Mouse (Mus musculus) heart, embryonic 16.5 days (tissue): Measurements from ENCODE around the gene Rnf207. TPM values are rescaled to one million over a fixed set of nuclear protein-coding genes. Genes with fewer than 3 reads are reported as not detected.

Experiments used
- ATAC-seq: fragments of 200-750 bp; cut with Nextera tagmentation; replicated peaks from 2 replicates; pipeline ENCODE4 v1.8.0; 2017; ENCODE audit warnings: moderate number of reproducible peaks; ENCODE audit not compliant: insufficient read depth, low FRiP score; ENCODE audit errors: extremely low read depth
- H3K27ac ChIP-seq: fragments of 300-500 bp; sonication (generic); 2 replicates; pipeline ENCODE4 v1.5.1; 2014; ENCODE audit warnings: mild to moderate bottlenecking, low read length, control low read depth, moderate library complexity
- H3K27me3 ChIP-seq: fragments of 300-500 bp; sonication (generic); 2 replicates; pipeline ENCODE4 v1.6.1; 2014; ENCODE audit warnings: low read length, mixed read lengths; ENCODE audit not compliant: control insufficient read depth, insufficient read depth
- H3K36me3 ChIP-seq: fragments of 300-500 bp; sonication (generic); 2 replicates; pipeline ENCODE4 v1.6.1; 2014; ENCODE audit not compliant: control insufficient read depth, insufficient read depth
- H3K4me1 ChIP-seq: fragments of 300-500 bp; sonication (generic); 2 replicates; pipeline ENCODE4 v1.6.1; 2014; ENCODE audit warnings: low read length, mixed read lengths; ENCODE audit not compliant: control insufficient read depth, insufficient read depth
- H3K4me2 ChIP-seq: fragments of 300-500 bp; sonication (generic); 2 replicates; pipeline ENCODE4 v1.6.1; 2014; ENCODE audit warnings: low read depth, mild to moderate bottlenecking, control low read depth, low read length
- H3K4me3 ChIP-seq: fragments of 300-500 bp; sonication (generic); 2 replicates; pipeline ENCODE4 v1.5.1; 2014; ENCODE audit warnings: mild to moderate bottlenecking, control low read depth, low read length
- H3K9ac ChIP-seq: fragments of 300-500 bp; sonication (generic); 2 replicates; pipeline ENCODE4 v1.6.1; 2014; ENCODE audit warnings: low read length, control low read depth
- H3K9me3 ChIP-seq: fragments of 300-500 bp; sonication (generic); replicated peaks from 2 replicates; pipeline ENCODE4 v1.6.1; 2016; ENCODE audit warnings: low read length; ENCODE audit not compliant: control insufficient read depth
- WGBS: fragments of 180-500 bp; shearing (Covaris S2); extraction: QIAGEN DNeasy Blood & Tissue Kit; methylation state at CpG from one replicate; pipeline ENCODE4 v1.1.7; 2014; 5-methylcytosine and 5-hydroxymethylcytosine counted together
- polyA plus RNA-seq: library from polyadenylated mRNA; unstranded; fragments of >200 nt; fragmentation: Nextera tagmentation; extraction: Ambion mirVana; gene quantifications from 2 replicates; pipeline ENCODE4 v1.2.1, GENCODE M21; 2015

The Rnf207 gene
- polyA plus RNA-seq, 1 experiment from 2014 or later: 122 TPM

GRCm38 (mm10) chr4:152302012-152302411, 16.8 kb downstream of the Rnf207 start:
- Histone ChIP-seq H3K27me3 (no peaks in the 10 kb centered on the region), H3K4me1 (peaks cover 10% of the 10 kb centered on the region), H3K27ac (no peak overlapping the region), H3K9me3 (no peaks in the 10 kb centered on the region), H3K4me3 (no peak overlapping the region), H3K9ac (no peak overlapping the region), H3K4me2 (no peak overlapping the region), H3K36me3 (peaks cover 14% of the 10 kb centered on the region)
- 69% methylated on average over 11 of the region's 11 CpGs for WGBS
- no peak for ATAC-seq

DNA sequence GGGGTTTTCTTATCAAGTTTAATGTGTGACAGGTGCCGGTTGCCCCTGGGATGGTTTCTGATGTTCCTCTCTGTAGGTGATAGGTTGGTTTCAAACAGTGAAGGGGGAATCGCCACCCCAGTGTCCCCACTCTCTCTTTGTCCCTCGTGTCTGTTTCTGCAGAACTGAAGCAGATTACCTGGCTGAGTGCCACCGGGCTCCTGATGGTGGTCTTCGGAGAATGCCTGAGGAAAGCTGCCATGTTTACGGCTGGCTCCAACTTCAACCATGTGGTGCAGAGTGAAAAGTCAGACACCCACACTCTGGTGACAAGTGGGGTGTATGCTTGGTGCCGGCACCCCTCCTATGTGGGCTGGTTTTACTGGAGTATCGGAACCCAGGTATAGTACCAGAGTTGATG, 18.4 kb downstream of the Rnf207 start:
- ATAC-seq: no peak
- Histone ChIP-seq H3K27ac (no peak overlapping the region), H3K4me1 (peaks cover 16% of the 10 kb centered on the region), H3K4me2 (no peak overlapping the region), H3K9me3 (no peaks in the 10 kb centered on the region), H3K4me3 (no peak overlapping the region), H3K27me3 (no peaks in the 10 kb centered on the region), H3K9ac (no peak overlapping the region), H3K36me3 (peaks cover 14% of the 10 kb centered on the region)
- 90% methylated on average over 8 of the region's 8 CpGs for WGBS

- H3K4me1 ChIP-seq: peaks cover 20% of the 10 kb centered on the region
- peaks cover 14% of the 10 kb centered on the region for H3K36me3 ChIP-seq
- no peak overlapping the region for H3K27ac ChIP-seq
- no peaks in the 10 kb centered on the region; the same call in 1 of the 2 replicates for H3K27me3 ChIP-seq
- WGBS: 80% methylated on average over 14 of the region's 14 CpGs
- H3K9me3 ChIP-seq: no peaks in the 10 kb centered on the region
- no peak overlapping the region for H3K4me3 ChIP-seq
- H3K4me2 ChIP-seq: no peak overlapping the region; the same call in 1 of the 2 replicates
- no peak for ATAC-seq
- peak overlapping the region; percentile 87 for H3K9ac ChIP-seq
Observed at GRCm38 (mm10) chr4:152298836-152299235, 20.0 kb downstream of the Rnf207 start.

DNA sequence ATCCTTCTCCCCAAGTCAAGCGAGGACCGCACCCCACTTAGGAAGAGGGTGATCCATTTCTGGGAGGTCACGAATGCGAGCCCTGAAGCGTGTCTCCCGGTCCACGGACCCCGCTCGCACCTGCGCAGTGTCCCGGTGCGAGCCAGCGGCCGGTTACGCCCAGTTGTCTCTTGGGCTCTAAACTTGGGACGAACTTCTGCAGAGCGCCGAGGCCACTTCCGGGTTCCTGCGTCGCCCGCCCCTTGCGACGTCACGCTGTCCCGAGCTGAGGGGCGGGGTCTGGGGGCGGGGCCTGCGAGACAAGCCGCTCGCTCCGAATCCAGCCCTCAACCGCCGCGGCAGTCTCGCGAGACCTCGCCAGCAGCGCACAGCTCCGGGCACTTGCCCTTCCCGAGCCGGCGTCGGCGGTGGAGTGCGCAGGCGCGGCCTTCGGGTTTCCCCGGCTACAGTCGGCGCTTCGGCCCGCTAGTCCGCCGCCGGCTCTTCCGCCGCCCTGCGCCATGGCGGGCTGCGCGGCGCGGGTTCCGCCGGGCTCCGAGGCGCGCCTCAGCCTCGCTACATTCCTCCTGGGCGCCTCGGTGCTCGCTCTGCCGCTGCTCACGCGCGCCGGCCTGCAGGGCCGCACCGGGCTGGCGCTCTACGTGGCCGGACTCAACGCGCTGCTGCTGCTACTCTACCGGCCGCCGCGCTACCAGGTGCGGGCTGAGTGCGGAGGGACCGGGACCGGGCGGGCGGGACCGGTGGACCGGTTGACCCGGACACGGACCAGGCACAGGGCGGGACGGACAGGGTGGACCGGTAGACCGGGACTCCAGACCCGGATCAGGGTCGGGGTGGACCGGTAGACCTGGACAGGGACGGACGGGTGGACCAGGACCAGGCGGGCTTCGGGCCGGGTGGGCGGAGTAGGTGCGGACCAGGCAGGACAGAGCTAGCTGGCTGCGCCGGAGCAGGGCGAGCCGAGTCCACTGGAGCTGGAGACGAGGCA, 21.6 kb downstream of the Rnf207 start, which contains the start of gene Icmt:
Icmt (plus strand) TSS at position 354 of the 988 bp plus-strand sequence.
- Histone ChIP-seq H3K9ac (peak within 1 kb of the TSS; percentile 87), H3K4me1 (peaks cover 20% of the 10 kb centered on the region), H3K9me3 (no peaks in the 10 kb centered on the region), H3K36me3 (0 out of 2 replicates have a peak, but pooled peaks cover 3% of the 10 kb centered on the region), H3K4me2 (peak within 1 kb of the TSS; percentile 96), H3K27me3 (peaks cover 10% of the 10 kb centered on the region), H3K4me3 (peak within 1 kb of the TSS; percentile 76), H3K27ac (peak within 1 kb of the TSS; percentile 81)
- ATAC-seq: peak; percentile 95
- WGBS: under 1% methylated on average over 116 of the region's 119 CpGs

GRCm38 (mm10) chr4:152296371-152296770, 22.4 kb downstream of the Rnf207 start:
- Histone ChIP-seq H3K9me3 (no peaks in the 10 kb centered on the region), H3K27ac (peak overlapping the region; percentile 81), H3K27me3 (peaks cover 18% of the 10 kb centered on the region), H3K4me1 (peaks cover 20% of the 10 kb centered on the region), H3K4me3 (peak overlapping the region; percentile 76), H3K36me3 (0 out of 2 replicates have a peak, but pooled peaks cover 3% of the 10 kb centered on the region), H3K4me2 (peak overlapping the region; percentile 83), H3K9ac (peak overlapping the region; percentile 76)
- no peak for ATAC-seq
- WGBS: 9% methylated on average over 8 of the region's 8 CpGs

- no peak overlapping the region for H3K9ac ChIP-seq
- 31% methylated on average over 4 of the region's 4 CpGs for WGBS
- no peak for ATAC-seq
Observed at GRCm38 (mm10) chr4:152295916-152296315, 22.9 kb downstream of the Rnf207 start.

DNA sequence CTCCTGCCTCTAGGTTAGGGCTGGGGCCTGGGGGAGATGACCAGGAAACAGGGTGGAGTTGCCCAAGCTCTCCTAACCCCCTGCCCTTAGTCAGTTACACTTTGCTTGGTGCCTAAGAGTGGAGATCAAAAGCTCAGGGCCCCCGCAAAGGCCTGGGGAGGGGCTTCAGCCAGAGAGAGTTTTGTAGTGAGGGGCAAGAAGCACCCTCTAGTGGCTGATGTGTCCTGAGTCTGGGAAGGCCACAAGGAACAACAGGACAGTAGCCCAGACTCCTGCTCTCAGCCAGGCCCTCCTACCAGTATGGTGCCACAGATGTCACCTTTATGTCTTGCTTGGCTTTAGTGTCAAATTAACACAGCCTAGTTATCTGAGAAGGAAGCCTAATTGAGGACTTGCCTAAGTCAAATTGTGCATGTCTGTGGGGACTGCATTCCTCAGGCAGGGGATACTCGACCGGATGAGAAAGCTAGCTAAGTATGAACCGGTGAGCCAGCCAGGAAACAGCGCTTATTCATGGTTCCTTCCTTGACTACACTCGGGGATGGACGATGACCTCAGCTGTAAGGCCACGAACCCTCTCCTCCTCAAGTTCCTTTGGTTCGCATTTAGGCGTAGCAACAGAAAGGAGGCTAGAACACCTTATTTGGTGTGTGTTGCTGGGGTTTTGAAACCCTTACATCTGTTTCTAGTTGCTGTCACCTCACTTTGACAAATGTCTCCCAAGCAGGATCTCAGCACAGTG, 24.4 kb downstream of the Rnf207 start:
- peaks cover 24% of the 10 kb centered on the region for H3K4me1 ChIP-seq
- no peak for ATAC-seq
- peaks cover 37% of the 10 kb centered on the region for H3K27me3 ChIP-seq
- H3K36me3 ChIP-seq: no peaks in the 10 kb centered on the region
- WGBS: 45% methylated on average over 10 of the region's 10 CpGs
- H3K9me3 ChIP-seq: no peaks in the 10 kb centered on the region
- H3K4me3 ChIP-seq: no peak overlapping the region
- H3K9ac ChIP-seq: no peak overlapping the region
- H3K27ac ChIP-seq: peak overlapping the region; percentile 51
- no peak overlapping the region for H3K4me2 ChIP-seq

More at GRCm38 (mm10) chr4:152295916-152296315, 22.9 kb downstream of the Rnf207 start:
- Histone ChIP-seq H3K36me3 (0 out of 2 replicates have a peak, but pooled peaks cover 3% of the 10 kb centered on the region), H3K4me2 (peak overlapping the region; percentile 12), H3K27ac (peak overlapping the region; percentile 30), H3K4me3 (no peak overlapping the region), H3K9me3 (no peaks in the 10 kb centered on the region), H3K27me3 (peaks cover 22% of the 10 kb centered on the region), H3K4me1 (peaks cover 20% of the 10 kb centered on the region)

- Histone ChIP-seq H3K4me2 (no peak overlapping the region), H3K36me3 (no peaks in the 10 kb centered on the region), H3K4me1 (peaks cover 16% of the 10 kb centered on the region), H3K9ac (no peak overlapping the region), H3K27me3 (peaks cover 52% of the 10 kb centered on the region), H3K4me3 (no peak overlapping the region), H3K9me3 (no peaks in the 10 kb centered on the region), H3K27ac (no peak overlapping the region)
- no peak for ATAC-seq
- 38% methylated on average over 12 of the region's 12 CpGs for WGBS
Observed at GRCm38 (mm10) chr4:152292102-152292765, 26.6 kb downstream of the Rnf207 start.
